Mouse (Mus musculus) frontal cortex, postnatal 25 days (tissue): ENCODE measurements at regions not wholly inside any gene's neighbourhood (a gene's known extent, or its start where the extent isn't known, plus 50 kb on each side); places are given as distances from the start of the nearest gene placed in this dataset.

ENCODE experiments used
- DNase-seq, 2 experiments: peaks; one replicate each; pipeline ENCODE4 v3.0.0; 2022; ENCODE audit warnings: low spot score in 2 of 2

GRCm38 (mm10) chr2:57611599-57611998 is 374.2 kb downstream of the Gpd2 start:
- no peak for DNase-seq

- no peak for DNase-seq
These were observed 375.8 kb downstream of the Gpd2 start for GRCm38 (mm10) chr2:57613243-57613642.

GRCm38 (mm10) chr2:57614587-57614991 is 377.2 kb downstream of the Gpd2 start:
- no peak for DNase-seq

- no peak for DNase-seq
These were observed 379.2 kb downstream of the Gpd2 start for GRCm38 (mm10) chr2:57616525-57617225.

GRCm38 (mm10) chr2:57617258-57617657 is 379.8 kb downstream of the Gpd2 start:
- no peak for DNase-seq

- no peak for DNase-seq
These were observed 353.6 kb upstream of the Galnt5 start for GRCm38 (mm10) chr2:57644117-57644516.

- no peak for DNase-seq
These were observed 353.1 kb upstream of the Galnt5 start for GRCm38 (mm10) chr2:57644541-57644940.

GRCm38 (mm10) chr2:57649002-57649401 is 348.7 kb upstream of the Galnt5 start:
- no peak for DNase-seq

- no peak for DNase-seq
These were observed 340.3 kb upstream of the Galnt5 start for GRCm38 (mm10) chr2:57657409-57657808.

- no peak for DNase-seq
These were observed 335.8 kb upstream of the Galnt5 start for GRCm38 (mm10) chr2:57661838-57662237.

- no peak for DNase-seq
These were observed 325.6 kb upstream of the Galnt5 start for GRCm38 (mm10) chr2:57672007-57672643.

GRCm38 (mm10) chr2:57689877-57690276 is 307.8 kb upstream of the Galnt5 start:
- no peak for DNase-seq

GRCm38 (mm10) chr2:57696992-57697772 is 300.5 kb upstream of the Galnt5 start:
- DNase-seq: no peak

- DNase-seq: peak; percentile 3 to 16
These were observed 299.0 kb upstream of the Galnt5 start for GRCm38 (mm10) chr2:57698659-57699061.

GRCm38 (mm10) chr2:57699226-57699625 is 298.5 kb upstream of the Galnt5 start:
- DNase-seq: no peak

- no peak for DNase-seq
These were observed 280.8 kb upstream of the Galnt5 start for GRCm38 (mm10) chr2:57716754-57717510.
